Mouse (Mus musculus) gastrocnemius, adult 2 months (tissue): Measurements from ENCODE around the gene Gbf1. TPM values are rescaled to one million over a fixed set of nuclear protein-coding genes. Genes with fewer than 3 reads are reported as not detected.
"Not testable (repeated sequence)": the region's sequence is repeated elsewhere in the genome, so short reads cannot be mapped to it uniquely, and the experiment has no call there.

ENCODE experiments used
- DNase-seq: peaks from one replicate; pipeline ENCODE4 v3.0.0; 2022
- H3K27ac ChIP-seq: fragments of 200-600 bp; 2 replicates; pipeline ENCODE4 v1.8.1; 2022; ENCODE audit warnings: mild to moderate bottlenecking
- H3K4me3 ChIP-seq: fragments of 200-600 bp; 2 replicates; pipeline ENCODE4 v1.8.1; 2022; ENCODE audit warnings: mild to moderate bottlenecking, moderate library complexity
- CTCF ChIP-seq: fragments of 200-600 bp; IDR thresholded peaks from 2 replicates; pipeline ENCODE4 v1.8.1; 2022; ENCODE audit warnings: antibody characterized with exemption, mild to moderate bottlenecking, moderate library complexity
- intact Hi-C: fragments of 180-260 bp; cut with DNase I; formaldehyde crosslinking; loops from one replicate; pipeline ENCODE4 v1.15.1; 2025
- total RNA-seq, 2 experiments: library from RNA; stranded (reverse); gene quantifications; 2 replicates each; pipeline ENCODE4 v1.2.3; 2021

Gbf1 gene
- total RNA-seq, 2 experiments from 2014 or later, result 47.4 to 59.0 TPM

DNA sequence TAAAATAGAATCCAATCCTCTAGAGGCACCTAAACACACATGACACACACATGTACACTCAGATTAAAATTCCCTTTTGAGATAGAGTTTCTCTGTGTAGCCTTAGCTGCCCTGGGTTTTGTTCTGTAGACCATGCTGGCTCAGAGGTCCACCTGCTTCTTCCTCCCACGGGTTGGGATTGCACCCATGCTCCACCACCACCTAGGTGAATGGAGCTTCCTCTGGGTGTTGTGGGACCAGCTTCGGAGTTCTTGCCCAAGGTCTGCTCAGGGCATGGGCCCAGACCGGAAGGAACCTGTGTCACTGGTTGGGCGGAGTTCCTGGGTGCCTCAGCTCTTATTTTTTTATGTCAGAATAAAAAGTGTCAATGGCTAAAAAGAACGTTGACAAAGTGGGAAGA lies 62.2 kb downstream of the Gbf1 start:
- Histone ChIP-seq H3K27ac (no peak overlapping the region), H3K4me3 (no peak overlapping the region)
- DNase-seq, result no peak
- intact Hi-C loops, result no loop called here
- TF ChIP-seq CTCF, result no peak

DNA sequence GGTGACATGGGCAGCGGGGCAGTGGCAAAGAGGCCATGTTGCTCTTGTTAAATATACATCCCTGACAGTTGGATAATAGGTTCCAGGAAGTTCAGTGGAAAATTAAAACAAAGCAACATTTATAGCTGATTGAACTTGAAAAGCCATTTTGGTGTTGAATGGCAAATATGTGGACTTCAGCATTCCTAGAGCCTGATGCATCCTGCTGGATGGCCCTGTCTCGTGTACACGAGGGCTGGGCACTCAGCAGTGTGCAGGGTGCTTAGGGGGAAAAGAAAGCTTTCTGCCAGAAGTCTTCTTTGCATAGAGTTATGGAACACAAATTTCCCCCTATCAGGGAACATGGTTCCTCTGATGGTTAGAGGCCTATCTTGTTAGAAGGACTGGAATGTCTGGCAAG lies 63.1 kb downstream of the Gbf1 start:
- TF ChIP-seq CTCF, result no peak
- no peak overlapping the region for H3K4me3 ChIP-seq
- DNase-seq, result no peak
- intact Hi-C loops, result no loop called here
- H3K27ac ChIP-seq, result peak overlapping the region; percentile 69; the same call in 1 of the 2 replicates

DNA sequence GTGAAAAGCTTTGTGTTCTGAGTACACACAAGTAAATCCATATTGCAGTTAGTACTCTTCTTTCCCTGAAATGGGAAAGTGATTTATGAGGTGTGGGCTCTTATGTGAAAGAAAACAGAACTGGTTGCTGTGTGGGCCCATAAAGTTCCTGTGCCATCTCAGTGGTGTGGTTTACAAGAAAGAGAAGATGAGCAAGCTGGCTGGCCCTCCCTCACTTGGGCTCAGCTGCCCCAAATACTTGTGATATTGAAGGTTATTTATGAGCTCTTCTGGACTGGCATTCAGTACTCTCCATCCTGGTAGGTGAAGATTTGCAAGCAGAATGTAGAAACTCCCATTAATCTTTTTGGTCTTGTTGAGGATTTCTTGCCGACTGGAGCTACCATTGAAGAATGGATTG lies 64.4 kb downstream of the Gbf1 start:
- intact Hi-C loops, result no loop called here
- H3K27ac ChIP-seq, result peak overlapping the region; percentile 69
- peak; percentile 49 for DNase-seq
- no peak overlapping the region for H3K4me3 ChIP-seq
- TF ChIP-seq CTCF, result no peak

DNA sequence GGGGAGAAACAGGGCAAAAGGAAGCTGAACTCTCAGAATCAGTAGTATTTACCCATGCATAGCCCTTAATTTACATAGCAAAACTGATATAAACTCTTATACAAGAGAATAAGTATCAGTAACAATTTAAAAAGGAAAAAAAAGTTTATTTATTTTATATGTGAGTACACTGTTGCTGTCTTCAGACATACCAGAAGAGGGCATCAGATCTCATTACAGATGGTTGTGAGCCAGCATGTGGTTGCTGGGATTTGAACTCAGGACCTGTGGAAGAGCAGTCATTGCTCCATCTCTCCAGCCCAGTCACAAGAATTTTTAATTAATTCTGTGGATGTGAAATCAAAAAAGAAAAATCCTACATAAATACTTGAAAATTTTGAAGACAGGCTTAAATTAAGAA lies 65.0 kb downstream of the Gbf1 start:
- H3K4me3 ChIP-seq, H3K27ac ChIP-seq, intact Hi-C loops, DNase-seq: not testable (repeated sequence)
- TF ChIP-seq CTCF, result peak; percentile 28; the same call in 1 of the 2 replicates

DNA sequence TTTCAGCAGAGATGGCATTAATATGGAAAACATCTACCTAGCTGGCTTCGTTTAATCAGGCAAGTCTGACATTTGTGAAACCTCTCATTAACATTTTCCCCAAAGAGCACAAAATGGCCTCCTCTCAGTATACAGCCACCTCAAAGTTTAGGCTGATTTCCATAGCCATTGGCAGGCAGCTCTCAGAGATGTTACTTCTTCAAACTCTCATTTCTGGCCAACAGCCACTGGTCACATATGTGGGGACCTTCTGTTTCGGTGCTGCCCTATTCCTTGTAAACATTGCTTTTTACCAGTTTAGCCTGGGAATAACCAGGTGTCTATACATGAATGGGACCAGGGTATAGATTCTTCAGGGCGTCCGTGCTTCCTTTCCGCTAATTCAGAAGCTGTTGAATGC lies 67.8 kb downstream of the Gbf1 start:
- Histone ChIP-seq H3K27ac (no peak overlapping the region), H3K4me3 (no peak overlapping the region)
- DNase-seq, result no peak
- intact Hi-C loops, result no loop called here
- TF ChIP-seq CTCF, result no peak

DNA sequence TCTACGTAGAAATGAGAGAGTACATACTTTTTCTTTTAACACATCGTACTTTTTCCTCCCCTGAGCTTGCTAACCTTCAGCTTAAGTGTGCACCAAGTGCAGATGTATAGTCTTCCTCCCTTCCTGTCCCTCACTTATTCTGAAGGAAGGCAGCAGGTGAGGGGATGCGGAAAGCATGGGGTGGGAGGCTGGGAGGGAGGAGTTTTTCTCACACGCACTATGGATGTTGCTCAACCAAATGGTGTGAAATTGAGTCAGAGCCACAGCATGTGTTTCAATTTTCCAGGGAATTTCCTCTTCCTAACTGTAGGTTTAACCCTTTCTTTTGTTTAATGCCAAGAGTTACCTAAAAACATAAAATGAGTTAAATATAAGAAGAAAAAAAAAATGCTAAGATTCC lies 70.8 kb downstream of the Gbf1 start:
- no peak for DNase-seq

DNA sequence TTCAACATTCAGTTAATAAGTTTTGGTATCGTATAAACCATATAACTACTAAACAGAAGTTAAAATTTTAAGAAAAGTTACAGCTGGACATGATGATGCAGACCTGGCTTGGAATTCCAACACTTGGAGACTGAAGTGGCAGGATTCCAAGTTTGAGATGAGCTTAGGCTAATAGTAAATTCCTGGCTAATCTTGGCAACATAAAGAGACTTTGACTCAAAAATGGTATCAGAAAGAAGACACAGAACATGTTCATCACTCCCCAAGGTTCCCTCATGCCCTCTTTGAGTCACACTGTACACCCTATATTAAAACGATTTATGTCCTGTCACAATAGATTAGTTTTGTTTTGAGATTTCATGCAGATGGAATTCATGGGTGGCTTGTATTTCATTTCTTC lies 72.6 kb downstream of the Gbf1 start:
- Histone ChIP-seq H3K27ac (peak overlapping the region; percentile 82), H3K4me3 (no peak overlapping the region)
- TF ChIP-seq CTCF, result no peak
- intact Hi-C loops, result loop anchor here (5.0 kb wide), 2 partner anchors 38 to 78 kb away; partner anchors contain the start of gene Pitx3
- DNase-seq, result no peak

More for the DNA sequence above, 70.8 kb downstream of the Gbf1 start:
- Histone ChIP-seq H3K27ac (0 out of 2 replicates have a peak overlapping the region, but pooled peaks have one; percentile 16), H3K4me3 (no peak overlapping the region)
- TF ChIP-seq CTCF, result no peak
- intact Hi-C loops, result no loop called here

DNA sequence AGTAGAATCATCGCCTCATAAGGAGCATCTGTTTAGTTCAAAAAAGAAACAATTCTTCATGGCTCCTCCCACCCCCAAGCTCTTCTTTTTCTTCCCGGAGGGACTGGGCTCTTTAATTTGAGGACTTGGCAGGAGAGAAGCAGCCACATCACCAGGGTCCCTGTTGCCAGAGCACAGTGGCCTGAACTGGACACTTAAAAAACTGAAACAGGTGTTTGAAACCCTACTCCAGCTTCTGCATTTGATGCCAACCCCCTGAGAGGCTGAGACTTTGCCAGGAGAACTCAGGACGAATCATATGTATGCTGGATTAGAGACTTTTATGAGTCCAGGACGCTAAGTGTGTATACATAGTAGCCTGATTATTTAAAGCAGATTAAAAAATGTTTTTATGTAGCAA lies 73.2 kb downstream of the Gbf1 start:
- peak; percentile 85 for DNase-seq
- peak overlapping the region; percentile 82 for H3K27ac ChIP-seq
- intact Hi-C loops, result loop anchor here (5.0 kb wide), 2 partner anchors 38 to 78 kb away; partner anchors contain the start of gene Pitx3
- no peak for TF ChIP-seq CTCF
- peak overlapping the region; percentile 17; the same call in 1 of the 2 replicates for H3K4me3 ChIP-seq

DNA sequence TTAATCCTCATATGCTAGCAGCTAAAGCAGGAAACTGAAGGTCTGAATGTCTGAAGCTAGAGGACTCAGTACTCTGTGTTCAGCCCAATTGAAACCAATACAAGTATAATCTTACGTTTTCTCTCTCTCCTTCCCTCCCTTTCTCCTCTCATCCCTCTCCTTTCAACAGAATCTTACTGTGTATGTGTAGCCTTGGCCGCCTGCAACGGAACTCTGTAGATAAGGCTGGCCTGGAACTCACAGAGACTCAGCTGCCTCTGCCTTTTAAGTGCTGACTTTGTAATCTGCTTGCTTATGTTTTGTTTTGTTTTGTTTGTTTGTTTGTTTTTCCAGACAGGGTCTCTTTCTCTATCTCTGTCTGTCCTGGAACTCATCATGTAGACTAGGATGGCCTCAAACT lies 74.0 kb downstream of the Gbf1 start:
- intact Hi-C loops, result loop anchor here (5.0 kb wide), 2 partner anchors 39 to 79 kb away; partner anchors contain the start of gene Pitx3
- TF ChIP-seq CTCF, result no peak
- Histone ChIP-seq H3K4me3 (no peak overlapping the region), H3K27ac (peak overlapping the region; percentile 82)
- no peak for DNase-seq

DNA sequence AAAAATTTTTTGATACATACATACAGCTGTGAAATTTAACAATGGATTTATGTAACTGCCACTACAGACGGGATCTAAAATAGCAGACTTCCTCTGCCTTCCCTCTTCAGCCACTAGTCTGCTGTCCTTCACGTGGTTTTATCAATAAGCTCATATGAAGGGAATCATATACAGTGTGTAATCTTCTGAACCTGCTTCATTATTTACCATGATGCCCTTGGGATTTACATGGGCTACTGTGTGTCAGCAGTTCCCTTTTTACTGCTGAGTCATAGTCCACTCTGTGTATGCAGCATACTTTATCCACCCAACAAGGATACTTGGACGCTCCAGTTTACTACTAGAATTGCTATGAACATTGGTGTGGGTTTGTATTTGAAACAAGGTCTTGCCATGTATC lies 75.0 kb downstream of the Gbf1 start:
- Histone ChIP-seq H3K4me3 (no peak overlapping the region), H3K27ac (no peak overlapping the region)
- intact Hi-C loops, result loop anchor here (5.0 kb wide), 2 partner anchors 40 to 80 kb away; partner anchors contain the start of gene Pitx3
- DNase-seq, result no peak
- no peak for TF ChIP-seq CTCF

DNA sequence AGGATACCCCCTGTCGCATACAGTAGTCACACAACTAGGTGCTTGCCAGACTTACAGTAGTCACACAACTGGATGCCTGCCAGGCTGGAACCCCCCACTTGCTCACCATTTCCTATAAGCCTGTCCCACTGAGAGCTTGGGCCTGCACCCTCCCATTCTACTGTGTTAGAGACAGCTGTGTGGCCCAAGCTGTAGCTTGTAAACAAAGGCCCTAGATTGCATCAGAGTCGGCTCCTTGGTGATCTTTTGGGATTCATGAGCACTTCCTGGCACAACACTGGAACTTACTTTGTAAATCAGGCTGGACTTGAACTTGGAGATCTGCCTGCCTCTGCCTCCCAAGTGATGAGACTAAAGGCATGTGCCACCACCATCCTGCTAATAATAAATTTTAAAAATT lies 82.1 kb downstream of the Gbf1 start:
- TF ChIP-seq CTCF, result no peak
- DNase-seq, result no peak
- intact Hi-C loops, result no loop called here
- no peak overlapping the region for H3K4me3 ChIP-seq
- no peak overlapping the region for H3K27ac ChIP-seq

DNA sequence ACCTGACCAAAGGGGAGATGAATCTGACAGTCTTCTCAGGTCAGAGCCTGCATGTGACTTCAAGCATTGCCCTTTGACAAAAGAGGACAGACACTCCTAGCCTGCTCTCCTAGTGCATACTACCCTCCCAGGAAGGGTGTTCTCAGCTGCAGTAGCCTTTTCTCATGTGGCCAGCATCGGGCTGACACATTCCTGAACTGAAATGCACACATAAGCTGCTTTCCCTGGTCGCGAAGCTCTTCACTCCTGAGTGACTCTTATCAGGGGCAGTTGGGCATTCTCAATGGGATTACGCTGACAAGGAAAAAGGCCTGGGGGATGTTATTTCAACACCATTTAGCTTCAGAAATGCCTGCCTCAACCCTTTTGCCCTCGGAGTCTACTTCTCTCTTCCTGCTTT lies 84.3 kb downstream of the Gbf1 start:
- Histone ChIP-seq H3K4me3 (no peak overlapping the region), H3K27ac (peak overlapping the region; percentile 53)
- intact Hi-C loops, result no loop called here
- DNase-seq, result no peak
- TF ChIP-seq CTCF, result no peak

DNA sequence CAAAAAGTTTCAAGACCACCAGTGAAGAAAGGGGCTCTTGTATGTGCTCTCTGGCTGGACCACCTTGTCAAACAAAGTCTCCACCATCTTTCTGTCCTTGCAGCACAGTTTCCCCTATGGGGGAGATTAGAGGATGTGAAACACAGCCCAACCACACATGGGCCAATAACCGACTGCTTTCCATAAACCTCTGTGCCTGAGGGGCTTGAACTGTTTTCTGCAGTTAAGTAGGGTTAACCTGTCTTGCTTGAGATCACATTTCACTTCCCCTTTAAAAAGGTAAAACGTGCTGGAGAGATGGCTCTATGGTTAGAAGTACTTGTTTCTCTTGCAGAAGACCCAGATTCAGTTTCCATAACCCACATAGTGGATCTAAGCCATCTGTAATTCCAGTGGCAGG lies 87.9 kb downstream of the Gbf1 start:
- Histone ChIP-seq H3K4me3 (no peak overlapping the region), H3K27ac (no peak overlapping the region)
- no peak for DNase-seq
- intact Hi-C loops, result no loop called here
- TF ChIP-seq CTCF, result no peak

DNA sequence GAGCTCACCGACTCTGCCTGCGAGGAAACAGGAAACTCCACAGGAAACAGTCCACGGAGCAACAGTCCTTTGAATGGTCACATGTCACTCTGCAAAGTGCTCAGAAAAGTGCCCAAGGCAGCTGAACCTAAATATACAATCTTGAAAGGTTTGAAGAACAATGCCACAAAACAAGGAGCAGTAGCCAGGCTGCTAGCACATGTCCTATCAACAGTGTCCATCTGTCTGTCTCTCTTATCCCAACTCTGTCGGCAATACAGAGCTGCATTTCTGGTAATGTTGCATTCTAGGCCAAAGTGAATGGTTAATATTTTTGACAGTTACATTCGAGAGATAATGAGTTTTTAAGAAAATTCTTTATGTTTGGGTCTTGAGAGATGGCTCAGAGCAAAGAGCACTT lies 90.1 kb downstream of the Gbf1 start:
- DNase-seq, result no peak
- intact Hi-C loops, result no loop called here
- no peak overlapping the region for H3K4me3 ChIP-seq
- TF ChIP-seq CTCF, result no peak
- no peak overlapping the region for H3K27ac ChIP-seq
